Mouse (Mus musculus) heart, embryonic 14.5 days (tissue): ENCODE measurements around the gene Sfxn5. TPM values are rescaled to one million over a fixed set of nuclear protein-coding genes. Genes with fewer than 3 reads are reported as not detected.

Experiments
- ATAC-seq: fragments of 200-750 bp; cut with Nextera tagmentation; 2 replicates; pipeline ENCODE4 v1.8.0; 2017; ENCODE audit warnings: low read depth, moderate TSS enrichment; ENCODE audit not compliant: insufficient number of reproducible peaks, insufficient read depth, low FRiP score
- H3K27ac ChIP-seq, 2 experiments: fragments of 200-500 bp in 1 of 2; fragments of 300-500 bp in 1 of 2; sonication (generic) in 1 of 2; replicated peaks in 1 of 2; 2 replicates each; pipeline ENCODE4 v1.5.1; 2012 to 2014; ENCODE audit warnings: low read depth in 2 of 2, low read length in 2 of 2, control low read depth in 1 of 2, mild to moderate bottlenecking in 1 of 2, mixed read lengths in 1 of 2; ENCODE audit not compliant: control insufficient read depth in 1 of 2, insufficient read depth in 1 of 2
- H3K27me3 ChIP-seq: fragments of 300-500 bp; sonication (generic); 2 replicates; pipeline ENCODE4 v1.6.1; 2014; ENCODE audit warnings: mild to moderate bottlenecking, low read length, control low read depth; ENCODE audit not compliant: control insufficient read depth, insufficient read depth
- H3K36me3 ChIP-seq: fragments of 300-500 bp; sonication (generic); 2 replicates; pipeline ENCODE4 v1.6.1; 2014; ENCODE audit warnings: mild to moderate bottlenecking, control low read depth, low read length, mixed read lengths; ENCODE audit not compliant: control insufficient read depth, insufficient read depth
- H3K4me1 ChIP-seq, 2 experiments: fragments of 200-500 bp in 1 of 2; fragments of 300-500 bp in 1 of 2; sonication (generic) in 1 of 2; 2 replicates each; pipeline ENCODE4 v1.6.1; 2012 to 2014; ENCODE audit warnings: low read length in 2 of 2, control low read depth in 1 of 2, mixed read lengths in 1 of 2; ENCODE audit not compliant: control insufficient read depth in 2 of 2, insufficient read depth in 2 of 2
- H3K4me2 ChIP-seq: fragments of 300-500 bp; sonication (generic); 2 replicates; pipeline ENCODE4 v1.6.1; 2014; ENCODE audit warnings: mild to moderate bottlenecking, low read length
- H3K4me3 ChIP-seq, 2 experiments: fragments of 200-500 bp in 1 of 2; fragments of 300-500 bp in 1 of 2; sonication (generic) in 1 of 2; 2 replicates each; pipeline ENCODE4 v1.5.1; 2012 to 2014; ENCODE audit warnings: low read length in 2 of 2, mild to moderate bottlenecking in 2 of 2, control low read depth in 1 of 2, low read depth in 1 of 2, moderate library complexity in 1 of 2; ENCODE audit not compliant: control insufficient read depth in 1 of 2, insufficient read depth in 1 of 2
- H3K9ac ChIP-seq: fragments of 300-500 bp; sonication (generic); 2 replicates; pipeline ENCODE4 v1.6.1; 2014; ENCODE audit warnings: mild to moderate bottlenecking, low read length
- H3K9me3 ChIP-seq: fragments of 300-500 bp; sonication (generic); 2 replicates; pipeline ENCODE4 v1.6.1; 2016; ENCODE audit warnings: low read length, control low read depth; ENCODE audit not compliant: control insufficient read depth
- WGBS: fragments of 180-500 bp; shearing (Covaris S2); extraction: QIAGEN DNeasy Blood & Tissue Kit; methylation state at CpG from one replicate; pipeline ENCODE4 v1.1.7; 2014; 5-methylcytosine and 5-hydroxymethylcytosine counted together
- polyA plus RNA-seq: library from polyadenylated mRNA; unstranded; fragments of >200 nt; fragmentation: Nextera tagmentation; extraction: Ambion mirVana; gene quantifications from 2 replicates; pipeline ENCODE4 v1.2.1, GENCODE M21; 2014

The Sfxn5 gene
- polyA plus RNA-seq, 1 experiment from 2014 or later = 2.7 TPM

GRCm38 (mm10) chr6:85334251-85334650 lies 1.0 kb upstream of the Sfxn5 start:
- Histone ChIP-seq H3K4me3 (no peak overlapping the region), H3K4me2 (peak overlapping the region; percentile 94), H3K9me3 (no peaks in the 10 kb centered on the region), H3K27ac (peak overlapping the region in 1 of 2 experiments; percentile 83; a peak in 1 of 4 replicates), H3K4me1 (peaks cover 8 to 13% of the 10 kb centered on the region in 2 experiments), H3K36me3 (peaks cover 40% of the 10 kb centered on the region), H3K9ac (no peak overlapping the region), H3K27me3 (no peaks in the 10 kb centered on the region)
- no peak for ATAC-seq

GRCm38 (mm10) chr6:85333732-85334131 lies 510 bp upstream of the Sfxn5 start:
- no peaks in the 10 kb centered on the region for H3K27me3 ChIP-seq
- no peak; the same call in 1 of the 2 replicates for ATAC-seq

GRCm38 (mm10) chr6:85332351-85332999 lies 747 bp downstream of the Sfxn5 start:
- Histone ChIP-seq H3K36me3 (peaks cover 24% of the 10 kb centered on the region), H3K27ac (no peak overlapping the region), H3K4me1 (peaks cover 8 to 13% of the 10 kb centered on the region in 2 experiments), H3K4me3 (peak overlapping the region; percentile 56 to 98), H3K9me3 (no peaks in the 10 kb centered on the region), H3K4me2 (peak overlapping the region; percentile 94), H3K9ac (peak overlapping the region; percentile 73), H3K27me3 (no peaks in the 10 kb centered on the region)
- WGBS = under 1% methylated on average over 41 of the region's 41 CpGs
- peak; percentile 7; the same call in 1 of the 2 replicates for ATAC-seq

More at GRCm38 (mm10) chr6:85333732-85334131, 510 bp upstream of the Sfxn5 start:
- Histone ChIP-seq H3K36me3 (peaks cover 35% of the 10 kb centered on the region), H3K9me3 (no peaks in the 10 kb centered on the region), H3K4me1 (peaks cover 8 to 13% of the 10 kb centered on the region in 2 experiments), H3K4me2 (peak overlapping the region; percentile 94), H3K27ac (peak overlapping the region; percentile 41 to 83), H3K4me3 (peak overlapping the region; percentile 56 to 98), H3K9ac (peak overlapping the region; percentile 73)
- WGBS = under 1% methylated on average over 13 of the region's 13 CpGs

GRCm38 (mm10) chr6:85331736-85332135 lies 1.5 kb downstream of the Sfxn5 start:
- 20% methylated on average over 8 of the region's 8 CpGs for WGBS
- no peak for ATAC-seq

GRCm38 (mm10) chr6:85331221-85331735 lies 1.9 kb downstream of the Sfxn5 start:
- Histone ChIP-seq H3K4me1 (peaks cover 8 to 13% of the 10 kb centered on the region in 2 experiments), H3K27me3 (no peaks in the 10 kb centered on the region), H3K9me3 (no peaks in the 10 kb centered on the region), H3K36me3 (peaks cover 12% of the 10 kb centered on the region), H3K4me3 (no peak overlapping the region), H3K27ac (no peak overlapping the region), H3K4me2 (peak overlapping the region; percentile 94; the same call in 1 of the 2 replicates), H3K9ac (no peak overlapping the region)
- ATAC-seq = no peak
- 24% methylated on average over 6 of the region's 6 CpGs for whole genome bisulfite sequencing

More at GRCm38 (mm10) chr6:85331736-85332135, 1.5 kb downstream of the Sfxn5 start:
- no peak overlapping the region for H3K27ac ChIP-seq
- H3K9ac ChIP-seq = no peak overlapping the region
- peaks cover 17% of the 10 kb centered on the region for H3K36me3 ChIP-seq
- peak overlapping the region; percentile 94 for H3K4me2 ChIP-seq
- H3K27me3 ChIP-seq = no peaks in the 10 kb centered on the region
- H3K9me3 ChIP-seq = no peaks in the 10 kb centered on the region
- H3K4me1 ChIP-seq = peaks cover 8 to 13% of the 10 kb centered on the region in 2 experiments
- H3K4me3 ChIP-seq = no peak overlapping the region

- no peak for ATAC-seq
- Histone ChIP-seq H3K4me2 (no peak overlapping the region), H3K4me1 (peaks cover 8 to 13% of the 10 kb centered on the region in 2 experiments), H3K9me3 (no peaks in the 10 kb centered on the region), H3K27me3 (no peaks in the 10 kb centered on the region), H3K36me3 (no peaks in the 10 kb centered on the region), H3K27ac (no peak overlapping the region), H3K4me3 (no peak overlapping the region), H3K9ac (no peak overlapping the region)
- 94% methylated on average over 4 of the region's 4 CpGs for WGBS
Observed at GRCm38 (mm10) chr6:85329666-85330185, 3.5 kb downstream of the Sfxn5 start.

- Histone ChIP-seq H3K4me1 (peaks cover 3 to 4% of the 10 kb centered on the region in 2 experiments; a peak in 2 of 4 replicates), H3K27me3 (no peaks in the 10 kb centered on the region), H3K36me3 (no peaks in the 10 kb centered on the region), H3K4me3 (no peak overlapping the region), H3K27ac (no peak overlapping the region), H3K9me3 (no peaks in the 10 kb centered on the region), H3K4me2 (no peak overlapping the region), H3K9ac (no peak overlapping the region)
- ATAC-seq = no peak
- 79% methylated on average over 4 of the region's 4 CpGs for WGBS
Observed at GRCm38 (mm10) chr6:85326564-85326963, 6.7 kb downstream of the Sfxn5 start.
